Mouse (Mus musculus) inflammation-experienced regulatory T-cells, adult 16 weeks (primary cell): Measurements from ENCODE around the gene Ctcfl. TPM values are rescaled to one million over a fixed set of nuclear protein-coding genes. Genes with fewer than 3 reads are reported as not detected.

Experiments
- polyA plus RNA-seq: library from polyadenylated mRNA; unstranded; fragments of 100-300 nt; shearing (Covaris generic); gene quantifications from one replicate; pipeline ENCODE4 v1.2.1, GENCODE M21; 2017

Ctcfl gene
- polyA plus RNA-seq, result not detected

DNA sequence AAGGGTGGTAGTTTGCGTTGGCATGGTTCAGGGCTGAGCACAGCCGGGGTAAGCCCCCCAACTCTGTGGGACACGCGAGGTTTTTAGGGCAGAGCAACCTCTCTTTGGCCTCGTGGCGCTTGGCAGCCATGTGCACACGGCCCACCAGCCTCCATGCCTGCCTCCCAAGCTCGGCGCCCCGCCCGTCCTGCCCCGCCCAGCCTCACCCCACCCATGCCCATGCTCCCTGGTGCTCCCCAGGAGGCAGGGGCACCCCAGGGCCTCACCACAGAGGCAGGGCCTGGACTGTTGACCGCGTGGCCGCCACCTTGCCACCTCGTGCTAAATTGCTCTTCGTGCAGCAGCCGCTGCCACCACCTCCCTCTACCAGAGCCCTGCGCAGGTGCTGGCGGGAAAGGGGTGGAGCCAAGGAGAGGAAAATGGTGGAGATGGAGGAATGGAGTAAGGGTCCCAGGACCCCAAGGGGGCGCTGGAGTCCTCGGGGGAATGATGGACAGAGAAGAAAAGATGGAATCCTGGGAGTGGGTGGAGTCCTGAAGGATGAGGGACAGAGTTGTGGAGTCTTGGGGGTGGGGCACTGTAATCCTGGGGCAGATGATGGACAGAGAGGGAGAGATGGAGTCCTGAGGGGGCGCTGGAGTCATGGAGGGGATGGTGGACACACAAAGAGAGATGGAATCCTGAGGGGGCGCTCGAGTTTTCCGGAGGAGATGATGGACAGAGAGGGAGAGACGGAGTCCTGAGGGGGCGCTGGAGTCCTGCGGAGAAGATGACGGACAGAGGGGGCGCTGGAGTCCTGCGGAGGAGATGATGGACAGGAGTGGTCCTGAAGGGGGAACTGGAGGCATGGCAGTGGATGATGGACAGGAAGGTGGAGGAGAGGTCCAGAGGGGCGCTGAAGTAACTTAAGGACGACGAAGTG, at the start of gene Ctcfl:
TSS of gene Ctcfl (minus strand) at position 503 of the 922 bp plus-strand sequence.

DNA sequence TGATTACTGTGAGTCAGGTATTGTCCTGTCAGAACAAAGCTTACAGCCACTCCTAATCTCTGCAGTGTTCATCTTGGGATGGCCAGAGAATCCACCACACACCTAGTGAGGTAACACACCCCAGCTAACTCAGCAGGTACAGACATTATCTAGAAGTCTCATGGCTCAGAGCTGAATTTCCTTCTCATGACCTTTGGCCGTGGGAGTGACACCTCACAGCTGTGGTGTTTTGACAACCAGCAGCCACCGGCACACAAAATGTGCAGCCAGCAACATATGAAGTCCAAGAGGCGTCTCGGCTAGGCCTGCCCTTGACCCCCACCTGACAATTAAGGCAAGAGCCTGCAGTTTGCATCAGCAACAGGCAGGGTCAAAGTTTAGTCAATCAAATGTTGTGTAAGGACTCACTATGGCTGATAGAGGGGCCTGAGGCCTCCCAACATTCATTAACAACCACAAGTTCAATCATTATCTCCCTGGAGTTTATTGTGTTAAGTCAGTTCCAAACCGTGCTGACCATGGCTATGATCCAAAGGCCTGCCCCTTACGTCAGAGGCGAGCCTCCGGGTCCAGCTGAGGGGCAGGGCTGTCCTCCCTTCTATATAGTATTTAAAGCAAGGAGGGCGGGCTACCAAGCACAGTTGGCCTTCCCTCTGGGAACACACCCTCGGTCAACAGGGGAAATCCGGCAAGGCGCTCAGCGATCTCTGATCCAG, 33.3 kb upstream of the Ctcfl start, which contains the start of gene Pck1:
TSS of gene Pck1 (plus strand) at position 613 of the 716 bp plus-strand sequence.

Other genes starting within 250 kb of the Ctcfl start
- gene Bmp7, start 179.2 kb downstream of the Ctcfl start, polyA plus RNA-seq, result 17.8 TPM
- 5.6 TPM for gene Spo11, start 141.8 kb downstream of the Ctcfl start, polyA plus RNA-seq
- gene Rae1, start 119.4 kb downstream of the Ctcfl start, polyA plus RNA-seq, result 67.4 TPM
- gene Rbm38, start 99.0 kb downstream of the Ctcfl start, polyA plus RNA-seq, result 33.7 TPM
- not detected for gene Pck1, start 33.5 kb upstream of the Ctcfl start, polyA plus RNA-seq
- 179 TPM for gene Zbp1, start 99.4 kb upstream of the Ctcfl start, polyA plus RNA-seq
- gene Pmepa1, start 157.0 kb upstream of the Ctcfl start, polyA plus RNA-seq, result 3.2 TPM